Mouse (Mus musculus): ENCODE data around the gene Klf7. TPM values are rescaled to one million over a fixed set of nuclear protein-coding genes. Genes with fewer than 3 reads are reported as not detected.
A peak's percentile ranks its signal among the peaks of the same experiment; 100 is the strongest.

Klf7 gene
- total RNA-seq, 2 experiments from 2014 or later, result 7.6 to 12.6 TPM

DNA sequence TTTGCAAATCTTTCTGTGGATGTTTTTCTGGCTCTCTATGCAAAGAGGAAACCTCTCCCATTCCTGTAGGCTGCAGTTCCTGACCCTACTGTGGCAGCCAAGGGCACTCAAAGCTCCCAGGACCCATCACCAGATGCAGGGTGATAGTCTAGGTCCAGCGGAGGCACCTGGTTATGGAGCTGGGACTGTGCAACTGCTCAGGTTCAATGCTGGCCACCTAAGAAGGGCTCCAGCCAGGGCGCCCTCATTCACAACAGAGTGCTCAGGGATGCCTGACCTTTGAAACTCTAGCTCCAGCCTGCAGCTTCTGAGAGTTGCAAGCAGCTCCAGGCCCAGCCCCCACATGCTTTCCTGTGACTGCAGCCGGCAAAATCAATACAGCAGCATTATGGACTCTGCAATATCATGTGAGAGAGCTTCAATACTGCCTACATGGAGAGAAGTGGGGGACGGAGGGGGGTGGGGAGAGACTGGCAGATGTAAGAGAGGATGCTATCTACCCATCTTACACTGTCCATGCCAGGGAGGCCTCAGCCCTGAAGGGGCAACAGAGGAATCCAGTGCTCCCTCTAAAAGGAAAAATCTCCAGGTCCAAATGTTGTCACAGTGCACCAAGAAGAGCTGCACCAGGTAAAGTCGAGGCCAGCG, 24.3 kb downstream of the Klf7 start:
- Histone ChIP-seq H3K27ac (peak overlapping the region; percentile 85), H3K4me3 (peak overlapping the region; percentile 57)
- intact Hi-C loops (cut with DNase I), result no loop called here
- DNase-seq, result peak; percentile 66
- no peak for TF ChIP-seq CTCF (IDR thresholded peaks at IDR 0.05)

DNA sequence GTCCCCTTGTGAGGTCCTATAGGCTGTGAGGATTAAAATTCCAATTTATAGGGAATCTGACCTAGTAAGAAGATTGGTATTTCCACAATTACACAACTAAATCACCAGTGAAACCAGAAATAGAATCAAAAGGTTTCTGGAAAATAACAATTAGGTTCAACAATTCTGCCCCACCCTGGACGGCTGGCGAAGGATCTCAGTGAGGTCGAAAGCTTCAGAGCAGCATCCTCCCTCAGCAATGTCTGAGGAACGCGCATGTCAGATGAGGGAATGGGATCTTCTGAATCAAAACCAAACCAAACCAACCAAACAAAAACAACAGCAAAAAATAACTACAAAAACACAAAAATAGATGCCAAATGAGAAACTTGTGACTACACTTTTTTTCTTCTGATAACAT, 29.1 kb downstream of the Klf7 start:
- peak overlapping the region; percentile 61 for H3K27ac ChIP-seq
- peak; percentile 31 for DNase-seq
- intact Hi-C loops (cut with DNase I), result no loop called here
- H3K4me3 ChIP-seq, result no peak overlapping the region
- TF ChIP-seq CTCF (IDR thresholded peaks at IDR 0.05), result no peak

DNA sequence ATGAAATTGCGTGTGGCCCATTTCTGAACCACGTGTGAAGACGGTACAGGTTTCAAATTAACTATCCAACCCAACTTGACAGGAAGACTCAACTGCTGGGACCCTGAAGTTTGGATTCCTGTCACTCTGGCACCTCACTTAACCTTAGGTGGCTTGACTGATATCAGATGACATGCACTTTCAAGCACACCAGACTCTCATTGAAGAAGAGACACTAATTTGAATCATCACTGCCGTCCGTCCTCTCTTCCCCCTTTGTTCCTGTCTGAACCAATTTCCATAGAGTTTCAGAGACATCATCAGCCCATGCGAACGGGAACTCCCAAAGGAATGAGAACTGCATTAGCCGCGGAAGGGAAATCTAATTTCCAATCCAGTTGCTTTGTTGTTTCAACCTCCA, 30.5 kb downstream of the Klf7 start:
- DNase-seq, result no peak
- TF ChIP-seq CTCF (IDR thresholded peaks at IDR 0.05), result no peak
- Histone ChIP-seq H3K4me3 (no peak overlapping the region), H3K27ac (peak overlapping the region; percentile 38)
- intact Hi-C loops (cut with DNase I), result no loop called here

DNA sequence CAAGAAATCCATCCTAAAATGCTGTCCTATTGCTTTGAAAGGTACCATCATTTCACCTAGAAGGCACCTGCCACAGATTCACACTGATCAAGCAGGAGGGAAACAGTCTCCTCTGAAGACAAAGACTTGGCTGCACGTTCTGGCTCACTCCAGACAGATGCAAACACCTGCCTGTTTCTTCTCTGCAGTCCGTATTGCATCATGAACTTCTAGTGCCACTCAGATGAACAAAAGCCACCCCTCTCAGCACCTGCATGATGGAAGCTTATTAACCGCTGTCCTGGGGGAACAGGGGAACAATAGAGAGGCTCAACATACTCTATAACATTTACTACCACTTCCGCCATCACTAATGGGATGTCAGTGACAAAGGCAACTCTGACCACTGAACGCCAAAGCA, 31.5 kb downstream of the Klf7 start:
- peak overlapping the region; percentile 66 for H3K27ac ChIP-seq
- DNase-seq, result no peak
- H3K4me3 ChIP-seq, result no peak overlapping the region
- intact Hi-C loops (cut with DNase I), result no loop called here
- TF ChIP-seq CTCF (IDR thresholded peaks at IDR 0.05), result no peak

DNA sequence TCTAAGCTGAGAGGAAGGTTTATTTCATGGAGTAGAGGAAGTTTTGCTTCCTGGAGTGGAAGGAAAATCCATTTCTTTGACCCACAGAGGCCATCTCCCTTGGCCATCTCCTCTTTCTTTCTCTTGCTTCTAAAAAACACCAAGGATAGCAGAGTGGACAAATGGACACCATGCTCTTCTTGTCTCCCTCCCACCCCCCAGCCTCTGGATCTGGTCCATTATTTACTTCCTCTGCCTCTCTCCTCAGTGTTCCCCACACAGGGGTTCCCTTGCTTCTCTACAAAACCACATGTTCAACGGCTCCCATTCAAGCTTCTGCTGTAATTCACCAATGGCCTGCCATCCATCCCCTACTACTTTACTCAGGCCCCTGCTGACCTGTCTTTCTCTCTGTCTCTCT, 32.4 kb downstream of the Klf7 start:
- Histone ChIP-seq H3K4me3 (no peak overlapping the region), H3K27ac (peak overlapping the region; percentile 66)
- TF ChIP-seq CTCF (IDR thresholded peaks at IDR 0.05), result no peak
- no peak for DNase-seq
- intact Hi-C loops (cut with DNase I), result loop anchor here (5.0 kb wide), 1 partner anchor 33 kb away; the partner anchor contains the start of gene Klf7

DNA sequence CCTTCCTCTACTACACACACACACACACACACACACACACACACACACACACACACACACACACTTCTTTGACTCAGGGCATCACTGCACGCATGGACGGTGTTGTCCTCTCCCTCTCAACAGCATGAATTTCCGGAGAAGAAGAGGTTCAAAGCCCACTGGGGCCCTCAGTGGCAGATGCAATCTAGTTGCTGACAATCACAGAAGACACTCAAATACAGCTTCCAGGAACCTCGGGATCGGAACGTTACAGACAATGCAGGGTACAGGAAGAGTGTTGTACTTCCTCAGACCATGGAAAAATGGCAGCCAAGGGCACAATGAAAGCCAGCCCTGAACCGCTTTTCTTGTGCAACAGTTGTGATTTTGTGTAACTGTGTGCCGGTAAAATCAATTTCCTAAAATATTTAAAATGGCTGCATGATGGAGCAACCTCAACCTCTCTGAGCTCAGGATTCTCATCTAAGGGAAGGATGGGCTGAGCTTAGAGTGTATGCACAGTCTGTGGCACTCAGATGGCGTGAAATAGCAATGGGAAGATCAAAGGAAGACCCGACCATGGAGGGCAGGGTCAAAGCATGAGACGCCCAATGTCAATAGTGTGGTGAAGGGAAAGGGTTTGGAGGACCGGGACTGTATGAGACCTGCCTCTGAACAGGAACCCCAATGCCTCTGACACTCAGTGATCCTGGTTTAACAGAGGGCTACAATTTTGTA, 33.3 kb downstream of the Klf7 start:
- intact Hi-C loops (cut with DNase I), result loop anchor here (5.0 kb wide), 1 partner anchor 34 kb away; the partner anchor contains the start of gene Klf7
- Histone ChIP-seq H3K4me3 (peak overlapping the region; percentile 31; the same call in 1 of the 2 replicates), H3K27ac (peak overlapping the region; percentile 66)
- no peak for TF ChIP-seq CTCF (IDR thresholded peaks at IDR 0.05)
- peak; percentile 20 for DNase-seq

DNA sequence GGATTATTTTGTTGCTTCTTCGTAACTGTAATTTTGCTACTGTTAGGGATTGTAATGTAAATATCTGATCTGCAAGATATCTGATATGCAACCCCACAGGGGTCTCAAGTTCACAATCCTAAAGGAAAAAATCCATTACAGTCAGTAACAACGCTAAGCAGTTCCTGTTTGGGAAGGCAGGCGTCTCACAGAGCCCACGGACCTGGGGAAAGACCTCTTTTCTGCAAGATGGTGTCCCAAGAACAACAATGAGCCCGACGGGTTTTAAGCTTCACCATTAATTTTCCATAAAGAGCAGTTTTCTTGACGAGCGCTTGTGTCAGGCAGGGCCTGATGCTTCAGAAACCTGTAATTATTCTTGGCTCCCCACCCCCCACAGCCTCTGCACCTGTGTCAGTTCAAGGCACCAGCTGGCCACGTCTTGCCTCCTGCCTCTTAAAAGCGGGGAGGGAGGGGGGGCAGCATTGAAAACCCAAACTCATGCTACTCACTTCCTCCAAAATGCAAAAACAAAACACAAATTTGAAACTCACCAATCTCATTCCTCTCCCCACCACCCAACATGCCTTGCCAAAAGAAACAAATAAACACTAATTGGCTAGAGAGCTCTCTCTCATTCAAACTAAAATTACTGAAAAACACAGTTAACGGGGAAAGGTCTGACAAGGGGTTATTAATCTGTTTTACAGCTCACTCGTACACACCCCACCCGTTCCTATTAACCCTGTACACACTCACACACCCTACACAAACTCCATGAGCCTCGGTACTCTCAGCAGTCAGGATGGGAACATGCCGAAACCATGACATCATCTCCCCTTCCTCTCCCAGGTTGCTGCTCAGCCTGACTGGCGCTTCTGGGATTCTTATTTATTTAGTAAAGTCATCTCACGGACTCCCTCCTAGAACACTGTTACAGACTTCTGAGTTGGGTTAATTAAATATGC, 34.2 kb downstream of the Klf7 start:
- H3K4me3 ChIP-seq, result peak overlapping the region; percentile 29
- intact Hi-C loops (cut with DNase I), result loop anchor here (5.0 kb wide), 1 partner anchor 34 kb away; the partner anchor contains the start of gene Klf7
- DNase-seq, result peak; percentile 56
- no peak for TF ChIP-seq CTCF (IDR thresholded peaks at IDR 0.05)
- H3K27ac ChIP-seq, result peak overlapping the region; percentile 66

DNA sequence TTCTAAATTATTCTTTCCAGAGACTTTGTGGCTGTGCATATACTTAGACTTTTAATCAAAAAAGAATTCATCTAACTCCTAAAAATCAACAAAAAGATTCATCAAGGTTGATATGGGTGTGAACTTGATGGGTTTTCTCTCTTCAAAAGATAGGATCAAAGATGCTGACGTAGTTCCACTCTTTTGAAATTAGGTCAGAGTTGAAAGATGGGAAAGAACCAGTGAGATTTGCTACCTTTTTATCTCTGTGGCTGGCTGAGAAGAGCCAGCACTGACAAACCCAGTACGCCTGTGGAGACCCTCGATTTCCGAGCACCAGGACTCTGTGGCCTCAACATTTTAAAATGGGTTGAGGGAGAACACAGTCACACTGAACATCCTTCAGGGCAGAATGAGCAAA, 36.2 kb downstream of the Klf7 start:
- DNase-seq, result no peak
- intact Hi-C loops (cut with DNase I), result loop anchor here (5.0 kb wide), 1 partner anchor 36 kb away; the partner anchor contains the start of gene Klf7
- no peak for TF ChIP-seq CTCF (IDR thresholded peaks at IDR 0.05)
- Histone ChIP-seq H3K27ac (peak overlapping the region; percentile 66), H3K4me3 (no peak overlapping the region)

DNA sequence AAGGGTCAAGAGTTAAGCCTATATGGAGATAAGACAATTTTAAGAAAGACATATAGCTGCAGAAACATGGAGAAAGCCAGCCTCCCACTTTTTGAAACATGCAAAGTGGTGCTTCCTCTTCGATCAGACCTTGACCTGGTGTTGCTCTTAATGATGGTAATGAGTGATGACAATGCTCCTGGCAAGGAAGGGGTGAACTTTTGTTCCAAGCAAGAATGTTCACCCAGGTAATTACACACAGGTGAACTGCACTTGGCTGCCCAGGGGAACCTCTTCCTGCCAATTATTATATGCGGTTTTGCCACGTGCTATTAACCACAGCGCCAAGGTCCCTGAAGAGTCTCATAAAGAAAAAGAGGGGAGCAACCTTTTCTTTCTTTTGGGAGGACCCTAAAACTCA, 36.7 kb downstream of the Klf7 start:
- Histone ChIP-seq H3K4me3 (no peak overlapping the region), H3K27ac (peak overlapping the region; percentile 66; the same call in 1 of the 2 replicates)
- DNase-seq, result no peak
- TF ChIP-seq CTCF (IDR thresholded peaks at IDR 0.05), result no peak
- intact Hi-C loops (cut with DNase I), result loop anchor here (5.0 kb wide), 1 partner anchor 37 kb away; the partner anchor contains the start of gene Klf7

DNA sequence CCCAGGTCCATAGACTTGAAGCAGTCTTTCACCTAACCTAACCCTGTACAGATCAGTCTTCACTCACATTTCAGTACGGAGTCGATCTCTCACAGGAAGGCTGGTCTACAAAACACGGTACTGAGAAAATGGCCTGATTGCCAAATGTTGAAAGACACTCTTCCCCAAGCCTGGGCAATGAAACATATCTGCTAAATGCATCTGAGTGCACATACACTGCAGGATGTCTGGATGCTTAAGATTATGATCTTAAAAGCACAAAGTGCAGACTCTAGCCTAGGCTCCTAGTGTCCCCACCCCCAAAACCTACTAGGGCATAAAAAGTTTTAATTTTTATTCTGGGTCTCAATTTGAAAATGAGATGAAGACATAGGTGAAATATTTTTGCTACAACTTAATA, 37.4 kb downstream of the Klf7 start:
- Histone ChIP-seq H3K4me3 (no peak overlapping the region), H3K27ac (peak overlapping the region; percentile 48)
- intact Hi-C loops (cut with DNase I), result loop anchor here (5.0 kb wide), 2 partner anchors 38 to 42 kb away; partner anchors contain the start of gene Klf7
- DNase-seq, result no peak
- no peak for TF ChIP-seq CTCF (IDR thresholded peaks at IDR 0.05)

DNA sequence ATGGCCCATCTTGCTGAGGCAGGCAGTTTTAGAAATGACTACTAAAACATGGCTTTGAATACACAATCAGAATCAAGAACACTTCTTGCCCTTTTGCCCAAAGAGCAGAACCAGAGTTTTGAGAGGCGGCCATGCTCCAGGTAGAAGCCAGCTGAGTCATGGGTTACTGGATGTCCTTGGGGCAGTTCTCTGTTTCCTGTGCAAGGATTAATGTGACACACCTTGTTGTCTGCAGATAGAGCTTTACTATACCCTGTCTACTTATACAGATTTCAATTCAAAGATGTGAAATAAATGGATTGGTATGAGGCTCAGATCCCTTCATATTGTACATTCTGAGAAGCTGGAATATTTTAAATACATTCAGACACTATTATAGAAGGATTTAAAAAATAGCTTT, 40.3 kb downstream of the Klf7 start:
- H3K27ac ChIP-seq, result no peak overlapping the region
- intact Hi-C loops (cut with DNase I), result loop anchor here (5.0 kb wide), 1 partner anchor 39 kb away; no protein-coding TSS in a partner anchor
- no peak for TF ChIP-seq CTCF (IDR thresholded peaks at IDR 0.05)
- DNase-seq, result no peak
- H3K4me3 ChIP-seq, result no peak overlapping the region

DNA sequence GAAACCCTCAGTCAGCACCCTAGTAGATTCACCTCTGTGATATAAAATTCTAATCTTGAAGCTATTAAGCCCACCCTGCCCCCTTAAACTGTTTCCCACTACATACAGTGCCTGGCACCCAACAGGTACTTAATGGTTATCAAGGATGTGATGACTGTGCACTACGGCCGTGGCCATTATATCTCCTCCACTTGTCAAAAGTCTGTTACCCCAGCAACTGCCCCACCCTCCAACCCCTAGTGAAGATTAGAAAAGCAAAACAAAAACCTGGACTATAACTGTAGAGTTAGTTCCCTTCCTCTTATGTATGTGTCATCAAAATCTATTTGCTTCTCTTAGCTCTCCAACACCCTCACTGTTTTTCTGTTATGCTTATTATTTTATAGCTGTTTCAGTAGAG, 40.9 kb downstream of the Klf7 start:
- intact Hi-C loops (cut with DNase I), result loop anchor here (5.0 kb wide), 1 partner anchor 39 kb away; no protein-coding TSS in a partner anchor
- Histone ChIP-seq H3K4me3 (no peak overlapping the region), H3K27ac (no peak overlapping the region)
- no peak for TF ChIP-seq CTCF (IDR thresholded peaks at IDR 0.05)
- DNase-seq, result no peak
